Mouse (Mus musculus): ENCODE data around the gene Birc3. TPM values are rescaled to one million over a fixed set of nuclear protein-coding genes. Genes with fewer than 3 reads are reported as not detected.
A peak's percentile ranks its signal among the peaks of the same experiment; 100 is the strongest.
"Not testable (repeated sequence)": the region's sequence is repeated elsewhere in the genome, so short reads cannot be mapped to it uniquely, and the experiment has no call there.

Birc3 gene
- polyA plus RNA-seq, 1 experiment = 13.7 TPM

DNA sequence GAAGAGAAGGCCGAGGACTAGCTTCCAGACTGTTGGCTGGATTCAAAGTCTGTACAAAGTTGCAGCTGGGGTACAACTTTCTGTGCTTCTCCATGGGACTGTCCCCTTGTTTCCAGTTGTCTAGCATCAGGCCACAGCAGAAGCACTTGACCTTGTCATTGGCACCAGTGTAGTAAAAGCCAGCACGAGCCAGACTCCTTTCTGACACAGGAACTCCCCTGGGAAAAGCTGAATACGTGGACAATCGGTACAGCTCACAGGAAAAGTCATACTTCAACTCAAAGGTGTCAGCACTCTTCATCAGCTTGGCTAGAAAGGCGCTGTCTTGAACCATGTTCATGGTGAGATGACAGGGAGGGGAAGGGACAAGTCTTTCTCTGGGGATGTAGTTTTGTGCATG, 12.0 kb downstream of the Birc3 start:
- no peaks in the 10 kb centered on the region for H3K27me3 ChIP-seq (ENCODE audit: control insufficient read depth, insufficient read depth, low read length)
- H3K4me1 ChIP-seq (ENCODE audit: control insufficient read depth, insufficient read depth, insufficient read length, low read length) = no peaks in the 10 kb centered on the region
- no peak overlapping the region for H3K4me3 ChIP-seq (ENCODE audit: low read depth, low read length)
- WGBS = 89% methylated on average over 5 of the region's 5 CpGs
- TF ChIP-seq CTCF (IDR thresholded peaks at IDR 0.05; ENCODE audit: extremely low read depth, insufficient read length, insufficient replicate concordance, low read depth, low read length) (no peak), POLR2A (IDR thresholded peaks at IDR 0.05; ENCODE audit: low read depth, low read length) (no peak)
- no peak overlapping the region for H3K27ac ChIP-seq (ENCODE audit: insufficient read depth, low read depth, low read length)
- peaks cover 28% of the 10 kb centered on the region for H3K36me3 ChIP-seq (ENCODE audit: control insufficient read depth, insufficient read depth, low read length)

DNA sequence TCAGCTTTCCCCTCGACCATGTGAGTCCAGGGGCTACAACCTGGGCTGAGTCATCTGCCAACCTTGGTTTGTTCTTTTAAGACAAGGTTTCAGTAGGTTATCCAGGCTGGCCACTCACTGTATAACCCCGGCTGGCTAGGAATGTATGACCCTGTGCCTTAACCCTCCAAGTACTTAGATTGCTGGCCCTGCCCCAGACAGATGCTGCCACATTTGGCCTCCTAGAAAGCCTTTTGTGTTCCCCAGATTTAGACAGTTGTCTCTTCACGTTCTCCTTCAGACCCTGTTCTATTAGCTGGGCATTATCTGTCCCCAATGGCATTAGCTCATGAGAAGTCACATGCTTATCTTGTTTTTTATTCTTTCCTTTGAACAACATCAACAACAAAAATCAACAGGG, 17.1 kb downstream of the Birc3 start:
- TF ChIP-seq POLR2A (IDR thresholded peaks at IDR 0.05; ENCODE audit: low read depth, low read length) (no peak), CTCF (IDR thresholded peaks at IDR 0.05; ENCODE audit: extremely low read depth, insufficient read length, insufficient replicate concordance, low read depth, low read length) (no peak)
- Histone ChIP-seq H3K27me3 (ENCODE audit: control insufficient read depth, insufficient read depth, low read length) (no peaks in the 10 kb centered on the region), H3K4me3 (ENCODE audit: low read depth, low read length) (no peak overlapping the region), H3K27ac (ENCODE audit: insufficient read depth, low read depth, low read length) (peak overlapping the region; percentile 13; the same call in 1 of the 2 replicates), H3K36me3 (ENCODE audit: control insufficient read depth, insufficient read depth, low read length) (peaks cover 44% of the 10 kb centered on the region), H3K4me1 (ENCODE audit: control insufficient read depth, insufficient read depth, insufficient read length, low read length) (peaks cover 6% of the 10 kb centered on the region; the same call in 1 of the 2 replicates)
- WGBS = 66% methylated on average over 3 of the region's 3 CpGs

DNA sequence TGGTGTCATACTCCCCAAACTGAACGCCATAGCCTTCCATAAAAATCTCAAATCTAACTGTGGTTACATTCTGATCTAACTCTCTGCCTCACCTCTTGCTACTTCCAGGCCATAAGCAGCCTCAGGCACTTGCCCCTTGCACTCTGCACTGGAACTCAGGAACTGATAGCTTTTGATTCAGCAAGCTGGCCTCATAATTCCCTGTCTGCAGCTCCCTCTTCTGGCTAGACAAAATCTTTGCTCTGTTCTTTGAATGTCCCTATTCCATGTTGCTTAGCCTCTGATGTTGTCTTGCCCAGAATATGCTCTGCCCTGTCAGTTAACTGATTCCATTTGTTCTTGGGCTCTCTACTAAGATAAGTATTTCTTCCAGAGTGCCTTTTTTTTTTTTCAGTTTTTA, 17.6 kb downstream of the Birc3 start:
- 44% methylated on average over 1 of the region's 1 CpGs for WGBS
- H3K27me3 ChIP-seq (ENCODE audit: control insufficient read depth, insufficient read depth, low read length) = no peaks in the 10 kb centered on the region
- H3K4me1 ChIP-seq (ENCODE audit: control insufficient read depth, insufficient read depth, insufficient read length, low read length) = peaks cover 6% of the 10 kb centered on the region; the same call in 1 of the 2 replicates
- H3K36me3 ChIP-seq (ENCODE audit: control insufficient read depth, insufficient read depth, low read length) = peaks cover 44% of the 10 kb centered on the region
- H3K4me3 ChIP-seq (ENCODE audit: low read depth, low read length) = no peak overlapping the region
- H3K27ac ChIP-seq (ENCODE audit: insufficient read depth, low read depth, low read length) = peak overlapping the region; percentile 92
- TF ChIP-seq POLR2A (IDR thresholded peaks at IDR 0.05; ENCODE audit: low read depth, low read length) = no peak
- peak; percentile 43; the same call in 1 of the 2 replicates for TF ChIP-seq CTCF (IDR thresholded peaks at IDR 0.05; ENCODE audit: extremely low read depth, insufficient read length, insufficient replicate concordance, low read depth, low read length)

DNA sequence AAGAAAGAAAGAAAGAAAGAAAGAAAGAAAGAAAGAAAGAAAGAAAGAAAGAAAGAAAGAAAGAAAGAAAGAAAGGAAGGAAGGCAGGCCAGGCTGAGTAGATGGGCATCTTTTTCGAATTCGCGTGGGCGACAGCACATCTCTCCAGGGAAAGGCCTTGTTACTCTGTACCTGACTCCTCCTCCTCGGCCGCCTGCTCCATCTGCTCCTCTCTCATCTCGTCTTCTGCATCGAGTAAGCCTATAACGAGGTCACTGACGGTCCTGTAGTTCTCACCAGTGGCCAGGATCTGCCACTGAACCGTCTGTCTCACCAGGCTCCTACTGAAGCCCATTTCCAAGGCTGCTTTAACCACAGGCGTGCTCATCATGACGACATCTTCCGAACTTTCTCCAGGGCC, 18.8 kb downstream of the Birc3 start:
- H3K36me3 ChIP-seq (ENCODE audit: control insufficient read depth, insufficient read depth, low read length) = peaks cover 46% of the 10 kb centered on the region
- H3K4me1 ChIP-seq (ENCODE audit: control insufficient read depth, insufficient read depth, insufficient read length, low read length); H3K27ac ChIP-seq (ENCODE audit: insufficient read depth, low read depth, low read length); H3K4me3 ChIP-seq (ENCODE audit: low read depth, low read length); H3K27me3 ChIP-seq (ENCODE audit: control insufficient read depth, insufficient read depth, low read length): not testable (repeated sequence)
- whole genome bisulfite sequencing = 92% methylated on average over 14 of the region's 14 CpGs

DNA sequence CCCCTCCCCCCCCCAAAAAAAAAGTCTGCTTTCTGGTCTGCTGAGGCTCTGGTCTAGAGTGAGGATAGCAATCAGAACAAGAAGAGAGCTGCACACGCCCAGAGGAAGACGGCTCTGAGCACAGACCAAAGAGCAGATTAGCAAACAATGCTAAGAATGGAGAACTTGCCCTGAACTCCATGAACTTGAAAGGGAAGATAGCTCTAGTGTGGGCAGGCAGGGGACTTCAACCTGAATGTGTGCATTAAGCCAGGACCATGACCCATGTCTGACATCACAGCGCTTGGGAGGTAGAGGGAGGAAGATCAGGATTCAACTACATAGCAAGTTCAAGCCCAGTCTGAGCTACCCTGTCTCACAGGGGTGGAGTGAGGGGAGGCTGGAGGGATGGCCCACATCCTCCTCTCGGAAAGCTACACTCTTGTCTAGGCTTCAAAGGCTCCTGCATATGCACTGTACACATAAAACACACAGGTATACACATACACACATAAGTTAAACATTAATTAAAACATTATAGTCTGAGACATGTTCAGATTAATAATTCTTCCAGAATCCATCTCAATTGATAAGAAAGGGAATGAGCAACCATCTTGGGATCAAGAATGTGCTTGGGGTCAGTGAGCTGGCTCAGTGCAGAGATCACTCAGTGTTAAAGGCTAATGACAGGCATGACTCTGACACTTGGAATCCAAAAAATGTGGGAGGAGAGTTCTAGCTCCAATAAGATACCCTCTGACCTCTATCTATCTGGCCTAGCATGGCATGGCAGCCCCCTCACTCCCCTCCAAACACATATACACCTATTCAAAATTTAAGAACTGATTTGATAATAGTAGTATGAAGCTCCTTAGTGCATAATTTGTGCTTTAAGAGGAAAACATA, 20.4 kb downstream of the Birc3 start:
- whole genome bisulfite sequencing = 57% methylated on average over 4 of the region's 4 CpGs
- Histone ChIP-seq H3K4me1 (ENCODE audit: control insufficient read depth, insufficient read depth, insufficient read length, low read length) (peaks cover 6% of the 10 kb centered on the region; the same call in 1 of the 2 replicates), H3K27ac (ENCODE audit: insufficient read depth, low read depth, low read length) (peak overlapping the region; percentile 89), H3K27me3 (ENCODE audit: control insufficient read depth, insufficient read depth, low read length) (no peaks in the 10 kb centered on the region), H3K4me3 (ENCODE audit: low read depth, low read length) (no peak overlapping the region), H3K36me3 (ENCODE audit: control insufficient read depth, insufficient read depth, low read length) (peaks cover 55% of the 10 kb centered on the region)
- no peak for TF ChIP-seq CTCF (IDR thresholded peaks at IDR 0.05; ENCODE audit: extremely low read depth, insufficient read length, insufficient replicate concordance, low read depth, low read length)

DNA sequence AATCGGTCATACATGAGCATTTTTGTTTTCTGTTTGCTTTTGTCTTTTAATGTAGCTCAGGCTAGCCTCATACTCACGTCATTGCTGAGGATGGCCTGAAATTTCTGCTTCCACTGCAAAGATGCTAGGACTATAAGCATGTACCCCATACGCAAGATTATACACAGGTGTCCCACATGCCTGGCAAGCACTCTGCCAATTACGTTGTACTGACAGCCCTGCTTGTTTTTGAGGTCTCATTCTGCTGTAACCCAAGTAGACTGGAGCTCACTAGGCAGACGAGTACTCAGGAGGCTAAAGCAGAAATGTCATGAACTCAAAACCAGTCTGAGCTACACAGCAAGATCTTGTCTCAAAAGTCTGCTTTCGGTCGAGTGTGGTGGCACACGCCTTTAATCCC, 21.1 kb downstream of the Birc3 start:
- H3K4me3 ChIP-seq (ENCODE audit: low read depth, low read length) = no peak overlapping the region
- peaks cover 6% of the 10 kb centered on the region; the same call in 1 of the 2 replicates for H3K4me1 ChIP-seq (ENCODE audit: control insufficient read depth, insufficient read depth, insufficient read length, low read length)
- TF ChIP-seq POLR2A (IDR thresholded peaks at IDR 0.05; ENCODE audit: low read depth, low read length) = no peak
- TF ChIP-seq CTCF (IDR thresholded peaks at IDR 0.05; ENCODE audit: extremely low read depth, insufficient read length, insufficient replicate concordance, low read depth, low read length) = no peak
- H3K27me3 ChIP-seq (ENCODE audit: control insufficient read depth, insufficient read depth, low read length) = no peaks in the 10 kb centered on the region
- 95% methylated on average over 8 of the region's 8 CpGs for WGBS
- H3K27ac ChIP-seq (ENCODE audit: insufficient read depth, low read depth, low read length) = peak overlapping the region; percentile 89
- peaks cover 53% of the 10 kb centered on the region for H3K36me3 ChIP-seq (ENCODE audit: control insufficient read depth, insufficient read depth, low read length)

DNA sequence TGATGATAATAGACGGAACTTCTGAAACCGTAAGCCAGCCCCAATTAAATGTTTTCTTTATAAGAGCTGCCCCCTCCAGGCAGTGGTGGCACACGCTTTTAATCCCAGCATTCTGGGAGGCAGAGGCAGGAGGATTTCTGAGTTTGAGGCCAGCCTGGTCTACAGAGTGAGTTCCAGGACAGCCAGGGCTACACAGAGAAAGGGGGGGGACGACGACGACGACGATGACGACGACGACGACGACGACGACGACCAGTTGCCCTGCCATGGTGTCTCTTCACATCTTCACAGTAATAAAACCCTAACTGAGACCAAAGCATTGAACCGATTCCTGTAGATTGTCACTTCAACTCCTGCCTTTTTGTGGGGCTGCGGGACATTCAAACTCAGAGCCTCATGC, 24.8 kb downstream of the Birc3 start:
- H3K27me3 ChIP-seq (ENCODE audit: control insufficient read depth, insufficient read depth, low read length) = no peaks in the 10 kb centered on the region
- H3K36me3 ChIP-seq (ENCODE audit: control insufficient read depth, insufficient read depth, low read length) = peaks cover 32% of the 10 kb centered on the region
- H3K4me1 ChIP-seq (ENCODE audit: control insufficient read depth, insufficient read depth, insufficient read length, low read length) = peaks cover 3% of the 10 kb centered on the region; the same call in 1 of the 2 replicates
- TF ChIP-seq CTCF (IDR thresholded peaks at IDR 0.05; ENCODE audit: extremely low read depth, insufficient read length, insufficient replicate concordance, low read depth, low read length) (no peak), POLR2A (IDR thresholded peaks at IDR 0.05; ENCODE audit: low read depth, low read length) (no peak)
- no peak overlapping the region for H3K27ac ChIP-seq (ENCODE audit: insufficient read depth, low read depth, low read length)
- WGBS = 97% methylated on average over 18 of the region's 18 CpGs
- H3K4me3 ChIP-seq (ENCODE audit: low read depth, low read length) = no peak overlapping the region

All from small intestine, adult 2 months (tissue).